Mouse (Mus musculus) CD4-positive, CD25-positive, alpha-beta regulatory T cell, adult 2 months (primary cell): ENCODE results near the gene Artn.

ENCODE experiments used
- DNase-seq: peaks from one replicate; pipeline ENCODE4 v3.0.0-alpha.2; 2012; ENCODE audit warnings: low read depth, low spot score

The Artn gene

DNA sequence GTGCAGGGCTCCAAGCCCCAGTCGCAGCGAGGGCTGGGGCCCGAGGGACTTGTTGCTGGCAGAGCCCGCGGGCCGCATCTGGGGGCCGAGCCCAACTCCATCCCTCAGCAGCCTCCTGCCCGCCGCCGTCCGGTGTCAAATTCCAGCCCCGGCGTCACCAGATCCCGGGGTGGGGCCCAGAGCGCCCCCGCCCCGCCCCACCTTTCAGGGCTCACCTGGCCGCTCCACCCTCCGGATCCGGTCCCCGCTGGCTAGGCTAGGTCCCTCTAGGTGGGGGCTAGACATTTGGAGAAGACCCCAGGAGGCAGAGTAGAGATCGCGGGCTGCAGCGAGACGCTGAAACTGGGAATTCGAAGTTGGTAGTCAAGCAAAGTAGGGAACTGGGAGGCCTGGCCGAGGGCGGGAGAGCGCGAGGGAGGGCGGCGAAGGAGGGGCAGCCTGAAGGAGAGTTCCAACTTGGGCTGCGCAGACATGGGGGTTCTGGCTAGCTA, at the start of gene Artn:
Gene Artn (minus strand): TSS at position 373 of the 491 bp plus-strand sequence.
- no peak for DNase-seq

DNA sequence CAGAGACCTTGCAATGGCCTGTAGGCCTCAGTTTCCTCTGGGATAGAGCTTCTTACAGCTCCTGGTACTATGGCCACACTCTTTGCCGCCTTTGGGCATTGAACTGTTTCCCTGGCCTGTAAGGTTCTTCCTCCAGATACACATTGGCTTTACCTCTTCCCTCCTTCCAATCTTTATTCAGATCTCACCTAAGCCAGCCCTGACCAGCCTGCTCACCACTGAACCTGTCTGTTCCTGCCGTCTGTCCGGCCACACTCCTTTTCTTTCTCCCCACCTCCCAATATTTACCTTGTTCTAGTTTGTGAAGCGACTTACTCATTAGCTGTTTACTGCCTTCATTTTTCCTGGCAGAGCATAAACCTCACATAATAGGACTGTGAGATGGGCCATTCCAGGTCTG, 49.6 kb upstream of the Artn start:
- DNase-seq: no peak

- DNase-seq: no peak
Observed at GRCm38 (mm10) chr4:117978282-117978681, 48.7 kb upstream of the Artn start.

DNA sequence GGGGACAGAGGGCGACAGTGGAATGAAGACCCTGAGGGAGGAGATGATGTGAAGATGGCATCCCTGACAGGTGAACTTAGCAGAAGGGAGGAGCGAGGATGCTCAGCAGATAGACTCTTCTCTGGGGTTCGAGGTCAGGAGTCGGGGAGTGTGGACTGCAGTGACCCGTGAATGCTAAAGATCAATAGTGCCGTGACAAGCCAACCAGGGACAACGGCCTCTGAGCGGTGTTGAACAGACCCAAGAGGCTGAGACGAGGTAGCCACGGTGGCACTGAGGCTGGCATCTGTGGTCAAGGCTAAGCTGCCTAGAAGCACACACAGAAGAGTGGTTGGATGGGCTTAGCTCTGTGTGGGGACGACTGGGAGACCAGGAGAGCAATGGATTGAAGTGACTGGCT, 48.3 kb upstream of the Artn start:
- DNase-seq: no peak

- DNase-seq: no peak
Observed at GRCm38 (mm10) chr4:117977371-117977770, 47.8 kb upstream of the Artn start.

DNA sequence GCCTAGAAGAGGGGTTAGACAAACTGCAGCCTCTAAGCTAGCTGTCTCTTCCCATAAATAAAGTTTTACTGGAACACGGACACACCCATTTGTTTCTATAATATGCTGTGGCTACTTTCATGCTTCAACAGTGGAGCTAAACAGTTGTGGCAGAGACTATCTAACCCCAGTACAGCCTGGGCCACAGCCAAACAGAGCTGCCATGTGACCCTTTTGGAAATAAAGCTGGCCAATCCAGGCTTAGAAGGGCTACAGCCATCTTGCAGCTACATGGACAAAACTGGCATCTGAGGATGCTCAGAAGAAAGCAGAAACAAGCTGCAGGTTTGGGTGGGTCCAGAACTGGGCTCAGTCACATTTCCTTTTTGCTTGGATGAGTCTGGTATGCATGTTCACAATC, 46.3 kb upstream of the Artn start:
- no peak for DNase-seq

DNA sequence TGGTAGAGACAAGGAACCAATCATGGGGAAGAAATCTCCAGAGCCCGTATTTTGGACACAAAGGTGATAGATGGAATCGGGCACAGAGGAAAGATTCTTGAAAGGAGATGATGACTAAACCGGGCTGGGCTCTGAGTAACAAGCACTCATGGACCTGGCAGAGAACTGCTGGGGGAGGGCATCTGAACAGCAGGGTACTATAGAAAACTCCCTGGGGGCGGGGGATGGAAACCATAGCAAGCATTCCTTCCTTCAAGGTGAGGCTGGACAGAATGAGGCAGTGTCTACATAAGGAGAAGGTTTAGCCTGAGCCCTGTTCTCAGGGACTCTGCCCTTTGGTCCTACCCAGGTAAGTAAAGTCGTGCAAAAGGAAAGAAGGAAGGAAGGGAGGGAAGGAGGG, 45.2 kb upstream of the Artn start:
- no peak for DNase-seq

DNA sequence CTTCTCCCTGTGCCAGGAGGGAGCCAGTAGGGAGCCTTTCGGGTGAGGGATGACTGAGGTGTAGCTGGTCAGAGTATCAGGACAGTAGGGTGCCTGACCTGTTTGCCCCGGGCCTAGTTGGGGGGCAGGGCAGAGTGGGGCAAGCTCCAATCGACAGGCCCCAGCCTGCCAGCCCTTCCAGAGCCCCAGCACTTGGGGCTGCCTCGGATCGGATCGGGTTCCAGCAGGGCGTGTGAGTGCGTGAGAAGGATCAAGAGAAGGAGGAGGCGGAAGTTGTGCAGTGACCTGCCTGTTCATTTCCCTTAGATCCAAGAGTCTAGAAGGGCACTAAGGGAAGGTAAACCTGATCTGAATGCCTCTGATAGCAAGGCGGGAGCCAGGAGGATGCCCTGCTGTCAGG, 43.4 kb upstream of the Artn start:
- no peak for DNase-seq

GRCm38 (mm10) chr4:117964346-117965025, 34.9 kb upstream of the Artn start:
- no peak for DNase-seq

DNA sequence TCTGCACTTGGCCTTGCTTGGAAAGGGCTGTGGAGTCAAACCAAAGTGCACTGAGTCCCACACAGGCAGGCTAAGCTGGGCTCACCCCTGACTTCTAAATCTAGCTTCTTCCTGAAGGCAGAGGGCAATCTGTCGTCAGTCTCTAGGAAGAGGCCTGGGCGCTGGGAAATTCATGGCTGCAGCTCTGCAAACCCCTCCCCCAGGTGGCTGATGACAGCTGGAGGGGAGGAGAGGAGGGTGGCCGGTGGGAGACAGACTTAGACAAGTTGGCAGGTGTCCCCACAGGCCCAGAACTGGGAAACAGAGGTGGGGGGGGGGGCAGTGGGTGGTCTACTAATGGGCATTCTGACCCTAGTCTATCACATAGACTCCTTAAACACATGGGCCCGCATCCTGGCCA, 27.9 kb upstream of the Artn start:
- no peak for DNase-seq

GRCm38 (mm10) chr4:117947493-117947892, 17.9 kb upstream of the Artn start:
- no peak for DNase-seq

DNA sequence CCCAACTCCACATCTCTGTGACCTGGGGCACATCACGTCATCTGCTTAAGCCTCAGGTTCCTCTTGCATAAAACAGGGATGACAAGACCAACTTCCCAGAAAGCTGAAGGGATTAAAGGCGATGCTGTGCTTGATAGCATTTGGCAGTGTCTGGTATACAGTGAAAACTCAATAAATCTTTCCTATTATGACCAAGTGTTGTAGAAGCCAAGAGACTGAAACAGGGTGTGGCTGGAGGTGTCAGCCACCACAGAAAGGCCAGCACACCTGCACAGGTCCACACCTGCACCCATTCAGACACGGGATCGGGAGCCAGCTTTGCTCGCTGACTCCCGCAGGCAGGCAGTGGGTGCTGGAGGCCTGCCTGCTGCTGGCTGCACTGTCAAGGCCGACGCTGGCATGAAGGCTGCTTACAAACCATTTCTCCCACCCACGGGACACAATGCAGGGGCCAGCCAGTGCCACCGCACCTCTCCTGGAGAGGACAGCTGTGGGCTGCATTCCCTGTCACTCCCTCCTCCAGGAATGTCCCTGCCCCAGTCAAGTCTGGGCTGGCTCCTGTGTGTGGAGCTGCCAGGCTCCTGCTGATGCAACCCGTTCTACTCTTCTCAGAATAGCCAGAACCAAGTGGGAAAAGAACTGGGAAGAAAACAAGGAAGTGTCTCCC, 17.2 kb upstream of the Artn start:
- no peak for DNase-seq

DNA sequence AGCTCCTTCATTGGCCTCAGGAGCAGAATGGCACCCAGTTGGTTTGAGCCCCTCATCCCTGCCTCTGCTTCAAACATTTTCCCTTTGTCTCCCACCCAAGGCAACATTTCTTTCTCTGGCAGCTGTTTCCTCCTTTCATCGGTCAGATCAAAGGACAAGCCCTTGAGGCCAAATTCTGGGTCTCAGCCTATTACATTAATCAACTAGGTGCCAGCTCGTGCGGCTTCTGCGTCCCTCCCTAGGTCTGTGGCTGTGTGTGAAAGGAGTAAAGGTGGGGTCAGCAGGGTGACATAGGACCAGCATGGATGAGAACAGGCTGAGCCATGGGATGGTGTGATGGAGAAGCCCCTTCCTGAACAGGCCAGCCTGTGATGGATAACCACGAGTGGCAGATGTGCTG, 13.8 kb upstream of the Artn start:
- DNase-seq: no peak

DNA sequence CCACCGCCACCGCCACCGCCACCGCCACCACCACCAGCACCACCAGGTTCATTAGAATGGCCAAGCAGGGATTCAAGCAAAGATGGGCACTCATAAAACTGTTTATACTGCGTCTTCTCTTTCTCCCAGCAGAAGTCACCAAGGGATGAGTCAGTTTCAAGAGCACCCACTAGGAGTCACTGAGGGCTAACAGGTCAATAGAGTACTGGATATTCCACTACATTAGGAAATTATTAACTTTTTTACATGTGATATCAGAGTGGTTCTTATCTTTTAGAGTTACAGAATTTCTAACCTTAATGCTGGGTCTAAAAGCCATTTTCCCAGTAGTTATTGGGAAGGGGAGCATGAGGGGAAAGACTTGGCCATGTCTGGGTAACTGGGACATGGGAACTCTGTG, 7.4 kb upstream of the Artn start:
- DNase-seq: no peak

GRCm38 (mm10) chr4:117934081-117934480, 4.5 kb upstream of the Artn start:
- no peak for DNase-seq

DNA sequence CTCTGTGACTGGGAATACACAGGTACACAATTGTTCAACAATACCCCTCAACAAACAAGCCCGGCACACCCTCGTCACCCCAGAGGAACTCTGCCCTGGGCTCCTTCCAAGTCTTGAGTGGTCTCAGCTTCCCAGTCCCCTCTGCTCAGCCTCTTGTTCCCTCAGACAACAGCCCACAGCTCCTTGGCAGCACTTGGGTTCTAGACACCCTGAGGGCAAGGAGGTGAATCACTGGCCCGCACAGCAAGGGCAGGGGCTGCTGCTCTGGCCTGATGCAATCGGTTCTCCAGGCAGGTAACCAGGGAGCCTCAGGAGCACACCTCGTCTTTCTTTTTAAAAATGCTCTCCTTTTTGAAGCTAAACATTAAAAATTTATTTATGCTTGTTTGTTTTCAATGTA, 3.7 kb upstream of the Artn start:
- DNase-seq: no peak

DNA sequence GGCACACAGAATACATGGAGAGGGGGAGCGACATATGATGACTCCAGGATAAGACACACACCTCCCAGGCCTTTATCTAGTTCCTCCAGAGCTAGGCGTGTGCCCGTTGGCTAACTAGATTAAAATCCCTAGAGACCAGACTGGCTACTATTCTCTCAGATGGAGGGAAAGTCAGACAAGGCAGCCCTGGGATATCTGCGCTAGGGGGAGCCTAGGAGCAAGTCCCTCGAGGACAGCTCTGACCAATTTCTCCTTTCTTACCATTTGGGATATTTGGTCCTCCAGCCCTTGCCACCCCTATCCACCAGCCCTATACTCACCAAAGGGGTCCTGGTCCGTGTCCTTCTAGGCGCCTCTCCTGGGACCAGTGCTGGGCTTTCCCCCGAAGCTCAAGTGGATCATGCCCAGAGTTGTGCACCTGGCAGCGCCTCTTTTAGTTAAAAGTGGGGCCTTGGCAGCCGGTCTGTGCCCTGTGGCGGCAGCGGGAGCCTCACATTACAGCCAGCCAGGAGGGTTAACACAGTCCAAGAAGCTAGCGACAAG, 793 bp downstream of the Artn start:
- DNase-seq: peak; percentile 20

GRCm38 (mm10) chr4:117928234-117928633, 1.3 kb downstream of the Artn start:
- peak; percentile 51 for DNase-seq

DNA sequence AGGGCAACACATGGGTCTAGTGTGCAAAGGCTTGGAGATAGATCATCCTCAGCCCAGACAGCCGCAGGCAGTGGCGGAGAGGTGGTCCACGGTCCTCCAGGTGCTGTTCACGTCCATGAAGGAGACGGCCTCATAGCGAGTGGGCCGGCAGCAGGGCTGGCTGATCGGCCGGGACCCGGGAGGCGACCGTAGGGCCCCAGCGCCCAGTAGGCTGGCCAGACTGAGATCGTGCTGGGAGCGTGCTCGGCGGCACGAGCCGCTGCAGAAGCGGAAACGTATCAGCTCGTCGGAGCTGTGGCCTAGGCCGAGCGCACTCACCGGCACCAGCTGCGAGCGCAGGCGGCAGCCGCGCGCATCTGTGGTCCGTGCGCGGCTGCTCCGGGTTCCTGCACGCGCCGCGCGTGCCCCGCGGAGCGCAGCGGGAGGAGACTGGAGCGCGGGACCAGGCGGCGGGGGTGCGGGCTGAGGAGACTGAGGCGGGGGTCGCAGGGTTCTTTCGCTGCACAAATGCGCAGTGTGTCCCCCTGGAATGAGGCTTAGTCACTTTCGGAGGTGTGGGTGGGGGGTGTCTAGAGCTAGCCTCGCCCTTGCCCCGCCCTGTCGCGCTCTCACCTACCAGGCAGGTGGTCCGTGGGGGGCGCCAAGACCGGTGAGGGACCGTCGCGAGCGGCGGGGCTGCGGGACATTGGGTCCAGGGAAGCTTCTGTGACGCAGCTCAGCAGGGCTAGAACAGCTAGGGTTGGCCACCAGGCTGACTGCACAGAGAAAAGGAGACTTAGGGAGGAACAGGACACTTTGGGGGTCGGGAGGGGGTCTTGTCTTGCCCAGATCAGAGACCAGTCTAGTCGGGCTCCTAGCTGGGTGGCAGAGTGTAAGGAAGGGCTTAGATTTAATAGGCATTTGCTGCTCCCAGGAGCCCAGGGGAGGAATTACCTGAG, 2.7 kb downstream of the Artn start:
- peak; percentile 16 for DNase-seq

DNA sequence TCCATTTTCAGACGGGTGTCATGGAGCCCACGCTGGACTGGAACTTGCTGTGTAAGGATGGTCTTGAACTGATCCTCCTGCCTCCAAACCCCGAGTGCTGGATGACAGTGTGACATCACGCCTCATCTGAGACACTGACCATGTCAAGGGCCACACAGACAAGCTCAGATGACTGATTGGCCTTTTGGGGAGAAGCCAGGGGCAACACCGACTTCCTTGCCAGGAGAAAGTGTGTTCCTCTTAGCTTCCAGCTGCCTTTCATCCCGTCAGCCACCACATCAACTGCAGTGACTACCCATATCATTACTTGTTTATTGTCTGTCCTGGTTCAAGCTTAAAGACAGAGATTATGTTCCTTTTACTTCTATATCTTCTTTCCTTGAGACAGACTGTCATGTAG, 4.6 kb downstream of the Artn start:
- DNase-seq: no peak

DNA sequence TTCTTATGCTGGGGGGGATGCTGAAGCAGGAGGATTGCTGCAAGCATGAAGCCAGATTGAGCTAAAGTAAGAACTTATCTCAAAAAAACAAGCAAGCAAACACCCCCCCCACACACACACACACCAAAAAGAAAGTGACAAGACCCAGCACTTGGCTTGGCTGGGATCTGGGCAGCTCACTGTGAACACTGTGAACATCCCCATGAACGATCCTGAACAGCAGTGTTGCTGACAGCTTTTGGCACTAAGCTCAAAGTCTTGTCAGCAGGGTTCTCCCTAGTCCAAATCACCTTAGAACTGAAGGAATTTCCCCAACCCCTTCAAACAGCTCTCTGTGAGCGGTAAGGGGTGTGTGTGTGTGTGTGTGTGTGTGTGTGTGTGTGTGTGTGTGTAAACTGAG, 6.1 kb downstream of the Artn start:
- DNase-seq: no peak

GRCm38 (mm10) chr4:117921358-117921757, 8.2 kb downstream of the Artn start:
- no peak for DNase-seq
